Mouse (Mus musculus): ENCODE results near the gene Sdhc. TPM values are rescaled to one million over a fixed set of nuclear protein-coding genes. Genes with fewer than 3 reads are reported as not detected.

Sdhc gene
- polyA plus RNA-seq, 1 experiment from 2014 or later, result 213 TPM

GRCm38 (mm10) chr1:171105226-171105625 lies 45.2 kb downstream of the Sdhc start:
- no peak overlapping the region for H3K27ac ChIP-seq (replicated peaks)
- H3K9ac ChIP-seq (replicated peaks), result no peak overlapping the region
- H3K36me3 ChIP-seq, result no peaks in the 10 kb centered on the region
- H3K4me3 ChIP-seq, result no peak overlapping the region
- no peak overlapping the region for H3K4me2 ChIP-seq (replicated peaks)
- no peak for ATAC-seq (replicated peaks)
- H3K27me3 ChIP-seq, result no peaks in the 10 kb centered on the region
- peaks cover 6% of the 10 kb centered on the region for H3K4me1 ChIP-seq
- 58% methylated on average over 6 of the region's 6 CpGs for WGBS
- no peaks in the 10 kb centered on the region for H3K9me3 ChIP-seq

- Histone ChIP-seq H3K27ac (replicated peaks) (no peak overlapping the region), H3K27me3 (no peaks in the 10 kb centered on the region), H3K9me3 (no peaks in the 10 kb centered on the region), H3K4me3 (peak overlapping the region; percentile 81), H3K9ac (replicated peaks) (no peak overlapping the region), H3K4me2 (replicated peaks) (peak overlapping the region; percentile 54), H3K4me1 (peaks cover 3% of the 10 kb centered on the region), H3K36me3 (no peaks in the 10 kb centered on the region)
- 11% methylated on average over 10 of the region's 10 CpGs for WGBS
- no peak for ATAC-seq (replicated peaks)
Measured at GRCm38 (mm10) chr1:171103179-171103840, 47.1 kb downstream of the Sdhc start.

- WGBS, result under 1% methylated on average over 35 of the region's 35 CpGs
- peak overlapping the region; percentile 81 for H3K4me3 ChIP-seq
- H3K4me1 ChIP-seq, result peaks cover 3% of the 10 kb centered on the region
- no peaks in the 10 kb centered on the region for H3K36me3 ChIP-seq
- H3K27ac ChIP-seq (replicated peaks), result peak overlapping the region; percentile 78
- peak overlapping the region; percentile 54 for H3K4me2 ChIP-seq (replicated peaks)
- ATAC-seq (replicated peaks), result peak; percentile 91
- H3K27me3 ChIP-seq, result no peaks in the 10 kb centered on the region
- no peaks in the 10 kb centered on the region for H3K9me3 ChIP-seq
- peak overlapping the region; percentile 59 for H3K9ac ChIP-seq (replicated peaks)
Measured at GRCm38 (mm10) chr1:171102547-171103177, 47.7 kb downstream of the Sdhc start.

GRCm38 (mm10) chr1:171101733-171102546 lies 48.5 kb downstream of the Sdhc start:
- H3K9me3 ChIP-seq, result no peaks in the 10 kb centered on the region
- H3K9ac ChIP-seq (replicated peaks), result peak overlapping the region; percentile 59
- peak overlapping the region; percentile 81 for H3K4me3 ChIP-seq
- H3K4me1 ChIP-seq, result peaks cover 3% of the 10 kb centered on the region
- H3K36me3 ChIP-seq, result no peaks in the 10 kb centered on the region
- peak overlapping the region; percentile 54 for H3K4me2 ChIP-seq (replicated peaks)
- peak overlapping the region; percentile 78 for H3K27ac ChIP-seq (replicated peaks)
- peak; percentile 86 for ATAC-seq (replicated peaks)
- no peaks in the 10 kb centered on the region for H3K27me3 ChIP-seq
- under 1% methylated on average over 40 of the region's 40 CpGs for WGBS

GRCm38 (mm10) chr1:171101033-171101432 lies 49.4 kb downstream of the Sdhc start:
- Histone ChIP-seq H3K4me2 (replicated peaks) (no peak overlapping the region), H3K4me3 (no peak overlapping the region), H3K9me3 (no peaks in the 10 kb centered on the region), H3K4me1 (peaks cover 3% of the 10 kb centered on the region), H3K27ac (replicated peaks) (no peak overlapping the region), H3K27me3 (no peaks in the 10 kb centered on the region), H3K9ac (replicated peaks) (no peak overlapping the region), H3K36me3 (no peaks in the 10 kb centered on the region)
- WGBS, result 53% methylated on average over 2 of the region's 2 CpGs
- ATAC-seq (replicated peaks), result no peak

GRCm38 (mm10) chr1:171097612-171098011 lies 52.8 kb downstream of the Sdhc start:
- no peak for ATAC-seq (replicated peaks)
- 54% methylated on average over 2 of the region's 2 CpGs for whole genome bisulfite sequencing
- H3K4me3 ChIP-seq, result no peak overlapping the region

GRCm38 (mm10) chr1:171097136-171097535 lies 53.3 kb downstream of the Sdhc start:
- no peak overlapping the region for H3K4me2 ChIP-seq (replicated peaks)
- no peak overlapping the region for H3K9ac ChIP-seq (replicated peaks)
- H3K4me3 ChIP-seq, result no peak overlapping the region
- H3K27me3 ChIP-seq, result no peaks in the 10 kb centered on the region
- no peak overlapping the region for H3K27ac ChIP-seq (replicated peaks)
- ATAC-seq (replicated peaks), result no peak
- no peaks in the 10 kb centered on the region for H3K9me3 ChIP-seq
- H3K4me1 ChIP-seq, result no peaks in the 10 kb centered on the region
- no peaks in the 10 kb centered on the region for H3K36me3 ChIP-seq

More at GRCm38 (mm10) chr1:171097612-171098011, 52.8 kb downstream of the Sdhc start:
- Histone ChIP-seq H3K27me3 (no peaks in the 10 kb centered on the region), H3K9ac (replicated peaks) (no peak overlapping the region), H3K36me3 (no peaks in the 10 kb centered on the region), H3K4me2 (replicated peaks) (no peak overlapping the region), H3K4me1 (no peaks in the 10 kb centered on the region), H3K9me3 (no peaks in the 10 kb centered on the region), H3K27ac (replicated peaks) (no peak overlapping the region)

GRCm38 (mm10) chr1:171096110-171096964 lies 54.1 kb downstream of the Sdhc start:
- H3K27me3 ChIP-seq, result no peaks in the 10 kb centered on the region
- H3K27ac ChIP-seq (replicated peaks), result no peak overlapping the region
- no peaks in the 10 kb centered on the region for H3K4me1 ChIP-seq
- ATAC-seq (replicated peaks), result no peak
- H3K36me3 ChIP-seq, result no peaks in the 10 kb centered on the region
- no peak overlapping the region for H3K9ac ChIP-seq (replicated peaks)
- H3K4me2 ChIP-seq (replicated peaks), result no peak overlapping the region
- no peaks in the 10 kb centered on the region for H3K9me3 ChIP-seq
- WGBS, result 15% methylated on average over 10 of the region's 10 CpGs
- no peak overlapping the region for H3K4me3 ChIP-seq

- WGBS, result 83% methylated on average over 4 of the region's 4 CpGs
- H3K9me3 ChIP-seq, result no peaks in the 10 kb centered on the region
- H3K4me1 ChIP-seq, result no peaks in the 10 kb centered on the region
Measured at GRCm38 (mm10) chr1:171094424-171094823, 56.0 kb downstream of the Sdhc start.

GRCm38 (mm10) chr1:171090761-171091160 lies 59.6 kb downstream of the Sdhc start:
- no peak for ATAC-seq (replicated peaks)
- H3K9me3 ChIP-seq, result no peaks in the 10 kb centered on the region
- H3K9ac ChIP-seq (replicated peaks), result no peak overlapping the region
- no peak overlapping the region for H3K4me2 ChIP-seq (replicated peaks)
- no peak overlapping the region for H3K4me3 ChIP-seq
- no peaks in the 10 kb centered on the region for H3K36me3 ChIP-seq
- H3K27ac ChIP-seq (replicated peaks), result no peak overlapping the region
- H3K4me1 ChIP-seq, result peaks cover 6% of the 10 kb centered on the region; the same call in 1 of the 2 replicates
- WGBS, result 64% methylated on average over 2 of the region's 2 CpGs
- peaks cover 7% of the 10 kb centered on the region; the same call in 1 of the 2 replicates for H3K27me3 ChIP-seq

More at GRCm38 (mm10) chr1:171094424-171094823, 56.0 kb downstream of the Sdhc start:
- no peak overlapping the region for H3K9ac ChIP-seq (replicated peaks)
- no peak for ATAC-seq (replicated peaks)
- no peak overlapping the region for H3K4me2 ChIP-seq (replicated peaks)
- no peaks in the 10 kb centered on the region for H3K27me3 ChIP-seq
- no peak overlapping the region for H3K4me3 ChIP-seq
- no peaks in the 10 kb centered on the region for H3K36me3 ChIP-seq
- H3K27ac ChIP-seq (replicated peaks), result no peak overlapping the region

GRCm38 (mm10) chr1:171089891-171090290 lies 60.5 kb downstream of the Sdhc start:
- 85% methylated on average over 1 of the region's 1 CpGs for WGBS
- H3K27me3 ChIP-seq, result peaks cover 7% of the 10 kb centered on the region; the same call in 1 of the 2 replicates

More at GRCm38 (mm10) chr1:171089891-171090290, 60.5 kb downstream of the Sdhc start:
- Histone ChIP-seq H3K36me3 (no peaks in the 10 kb centered on the region), H3K27ac (replicated peaks) (no peak overlapping the region), H3K9ac (replicated peaks) (no peak overlapping the region), H3K4me2 (replicated peaks) (no peak overlapping the region), H3K9me3 (no peaks in the 10 kb centered on the region), H3K4me1 (peaks cover 6% of the 10 kb centered on the region; the same call in 1 of the 2 replicates), H3K4me3 (no peak overlapping the region)
- no peak for ATAC-seq (replicated peaks)

Measured in forebrain, embryonic 15.5 days (tissue).